Mouse (Mus musculus) MEL (cell line): ENCODE measurements around the gene Olfr231. TPM values are rescaled to one million over a fixed set of nuclear protein-coding genes. Genes with fewer than 3 reads are reported as not detected.
A peak's percentile ranks its signal among the peaks of the same experiment; 100 is the strongest.

ENCODE experiments used
- DNase-seq: peaks from one replicate; pipeline ENCODE4 v3.0.0; 2011; ENCODE audit warnings: low read depth, low spot score
- H3K27ac ChIP-seq: 2 replicates; pipeline ENCODE4 v1.5.1; 2012; ENCODE audit warnings: low read depth, mild to moderate bottlenecking, control low read depth, low read length, moderate library complexity; ENCODE audit not compliant: control insufficient read depth
- H3K27me3 ChIP-seq, 2 experiments: fragments of 150-350 bp in 1 of 2; sonication (generic) in 1 of 2; 2 replicates each; pipeline ENCODE4 v1.6.1; 2012; ENCODE audit warnings: low read length in 2 of 2, mild to moderate bottlenecking in 2 of 2, improper control_type of control experiment in 1 of 2, moderate library complexity in 1 of 2; ENCODE audit not compliant: insufficient read depth in 2 of 2, control insufficient read depth in 1 of 2
- H3K36me3 ChIP-seq, 2 experiments: 2 replicates each; pipeline ENCODE4 v1.6.1; 2012 to 2014; ENCODE audit warnings: low read length in 2 of 2, improper control_type of control experiment in 1 of 2, inconsistent platforms in 1 of 2, mild to moderate bottlenecking in 1 of 2; ENCODE audit not compliant: insufficient read depth in 2 of 2, control insufficient read depth in 1 of 2
- H3K4me1 ChIP-seq, 2 experiments: fragments of 150-350 bp in 1 of 2; sonication (generic) in 1 of 2; 2 replicates each; pipeline ENCODE4 v1.6.1; 2012; ENCODE audit warnings: low read length in 2 of 2, improper control_type of control experiment in 1 of 2, mild to moderate bottlenecking in 1 of 2; ENCODE audit not compliant: insufficient read depth in 2 of 2, control insufficient read depth in 1 of 2
- H3K4me3 ChIP-seq, 2 experiments: fragments of 150-350 bp in 1 of 2; sonication (generic) in 1 of 2; 2 replicates each; pipeline ENCODE4 v1.5.1; 2012; ENCODE audit warnings: low read depth in 2 of 2, low read length in 2 of 2, mild to moderate bottlenecking in 2 of 2, moderate library complexity in 2 of 2, control low read depth in 1 of 2, improper control_type of control experiment in 1 of 2; ENCODE audit not compliant: control insufficient read depth in 1 of 2, insufficient read depth in 1 of 2
- H3K79me2 ChIP-seq: 2 replicates; pipeline ENCODE4 v1.6.1; 2012; ENCODE audit warnings: mild to moderate bottlenecking, low read length, moderate library complexity; ENCODE audit not compliant: control insufficient read depth, poor library complexity, insufficient read depth
- H3K9ac ChIP-seq: 2 replicates; pipeline ENCODE4 v1.6.1; 2012; ENCODE audit warnings: low read depth, mild to moderate bottlenecking, control low read depth, low read length, moderate library complexity; ENCODE audit not compliant: control insufficient read depth, poor library complexity, severe bottlenecking
- H3K9me3 ChIP-seq: fragments of 150-350 bp; sonication (generic); replicated peaks from 2 replicates; pipeline ENCODE4 v1.6.1; 2012; ENCODE audit warnings: mild to moderate bottlenecking, low read length, improper control_type of control experiment, moderate library complexity; ENCODE audit not compliant: insufficient read depth
- BHLHE40 ChIP-seq: IDR thresholded peaks from 2 replicates; pipeline ENCODE4 v1.6.1; 2012; ENCODE audit warnings: low read depth, mild to moderate bottlenecking, inconsistent platforms, low read length, improper control_type of control experiment, borderline replicate concordance
- CTCF ChIP-seq, 3 experiments: IDR thresholded peaks in 2 of 3; conservative IDR thresholded peaks in 1 of 3; 2 replicates each; pipeline ENCODE4 v1.5.1; 2011 to 2012; ENCODE audit warnings: low read length in 3 of 3, low read depth in 2 of 3, mild to moderate bottlenecking in 2 of 3, improper control_type of control experiment in 1 of 3, inconsistent platforms in 1 of 3, mixed read lengths in 1 of 3, moderate library complexity in 1 of 3; ENCODE audit not compliant: control insufficient read depth in 1 of 3, insufficient read depth in 1 of 3, poor library complexity in 1 of 3, severe bottlenecking in 1 of 3
- ELF1 ChIP-seq: IDR thresholded peaks from 2 replicates; pipeline ENCODE4 v1.6.1; 2014; ENCODE audit warnings: low read depth, mild to moderate bottlenecking, inconsistent platforms, low read length, improper control_type of control experiment, moderate library complexity
- EP300 ChIP-seq, 2 experiments: IDR thresholded peaks; 2 replicates each; pipeline ENCODE4 v1.6.1; 2011; ENCODE audit warnings: improper control_type of control experiment in 2 of 2, low read length in 2 of 2, low read depth in 1 of 2, mild to moderate bottlenecking in 1 of 2
- JUND ChIP-seq: IDR thresholded peaks from 2 replicates; pipeline ENCODE4 v1.6.1; 2011; ENCODE audit warnings: low read depth, mild to moderate bottlenecking, improper control_type of control experiment, low read length
- KAT2A ChIP-seq: conservative IDR thresholded peaks from 2 replicates; pipeline ENCODE4 v1.6.1; 2012; ENCODE audit warnings: low read depth, low read length, improper control_type of control experiment, inconsistent platforms
- MAFK ChIP-seq: IDR thresholded peaks from 2 replicates; pipeline ENCODE4 v1.6.1; 2011; ENCODE audit warnings: low read depth, mild to moderate bottlenecking, low read length, improper control_type of control experiment, borderline replicate concordance
- MAX ChIP-seq: IDR thresholded peaks from 2 replicates; pipeline ENCODE4 v1.6.1; 2011; ENCODE audit warnings: low read length, improper control_type of control experiment
- MYB ChIP-seq: IDR thresholded peaks from 2 replicates; pipeline ENCODE4 v1.6.1; 2011; ENCODE audit warnings: mild to moderate bottlenecking, low read depth, low read length, improper control_type of control experiment
- NELFE ChIP-seq: IDR thresholded peaks from 2 replicates; pipeline ENCODE4 v1.6.1; 2011; ENCODE audit warnings: low read depth, low read length, improper control_type of control experiment
- NRF1 ChIP-seq: IDR thresholded peaks from 2 replicates; pipeline ENCODE4 v1.6.1; 2014; ENCODE audit warnings: low read depth, mild to moderate bottlenecking, inconsistent platforms, low read length, improper control_type of control experiment, moderate library complexity; ENCODE audit not compliant: poor library complexity, insufficient read depth, severe bottlenecking
- POLR2AphosphoS5 ChIP-seq: IDR thresholded peaks from 2 replicates; pipeline ENCODE4 v1.6.1; 2012; ENCODE audit warnings: low read depth, borderline replicate concordance, mild to moderate bottlenecking, inconsistent platforms, low read length, moderate library complexity, mixed read lengths
- RAD21 ChIP-seq: IDR thresholded peaks from 2 replicates; pipeline ENCODE4 v1.6.1; 2011; ENCODE audit warnings: mild to moderate bottlenecking, low read depth, low read length, improper control_type of control experiment
- SMC3 ChIP-seq: IDR thresholded peaks from 2 replicates; pipeline ENCODE4 v1.6.1; 2011; ENCODE audit warnings: low read depth, low read length, improper control_type of control experiment
- TAL1 ChIP-seq: IDR thresholded peaks from 2 replicates; pipeline ENCODE4 v1.6.1; 2012; ENCODE audit warnings: mild to moderate bottlenecking, inconsistent platforms, low read length, moderate library complexity, mixed read lengths
- TCF12 ChIP-seq: IDR thresholded peaks from 2 replicates; pipeline ENCODE4 v1.6.1; 2014; ENCODE audit warnings: low read depth, mild to moderate bottlenecking, inconsistent platforms, low read length, improper control_type of control experiment, moderate library complexity
- USF1 ChIP-seq: IDR thresholded peaks from 2 replicates; pipeline ENCODE4 v1.6.1; 2014; ENCODE audit warnings: low read depth, mild to moderate bottlenecking, inconsistent platforms, low read length, improper control_type of control experiment, moderate library complexity
- USF2 ChIP-seq, 2 experiments: IDR thresholded peaks; 2 replicates each; pipeline ENCODE4 v1.6.1; 2011 to 2012; ENCODE audit warnings: improper control_type of control experiment in 2 of 2, low read length in 2 of 2, borderline replicate concordance in 1 of 2, inconsistent platforms in 1 of 2, low read depth in 1 of 2, mild to moderate bottlenecking in 1 of 2; ENCODE audit not compliant: insufficient read depth in 1 of 2
- ZC3H11A ChIP-seq: IDR thresholded peaks from 2 replicates; pipeline ENCODE4 v1.6.1; 2012; ENCODE audit warnings: low read depth, mild to moderate bottlenecking, inconsistent platforms, low read length, improper control_type of control experiment
- ZKSCAN1 ChIP-seq: IDR thresholded peaks from 2 replicates; pipeline ENCODE4 v1.6.1; 2012; ENCODE audit warnings: low read depth, mild to moderate bottlenecking, inconsistent platforms, low read length, improper control_type of control experiment, moderate library complexity
- ZMIZ1 ChIP-seq: IDR thresholded peaks from 2 replicates; pipeline ENCODE4 v1.6.1; 2012; ENCODE audit warnings: low read depth, mild to moderate bottlenecking, inconsistent platforms, low read length, improper control_type of control experiment, moderate library complexity
- ZNF384 ChIP-seq: IDR thresholded peaks from 2 replicates; pipeline ENCODE4 v1.6.1; 2012; ENCODE audit warnings: low read depth, mild to moderate bottlenecking, inconsistent platforms, low read length, improper control_type of control experiment
- polyA plus RNA-seq, 2 experiments: library from polyadenylated mRNA; stranded (reverse) in 1 of 2; unstranded in 1 of 2; fragments of >175 nt in 1 of 2; fragments of >200 nt in 1 of 2; gene quantifications; 2 replicates each; pipeline versions ENCODE4 v1.2.1 to v1.2.4; 2012; ENCODE audit warnings: low replicate concordance in 2 of 2, low read depth in 1 of 2; ENCODE audit not compliant: insufficient read length in 2 of 2, insufficient read depth in 1 of 2, missing spikeins in 1 of 2
- total RNA-seq: library from RNA; depleted of rRNA; stranded (reverse); fragments of 300-350 nt; gene quantifications from 2 replicates; pipeline ENCODE4 v1.2.3, GENCODE M21; 2012; rRNA removed

The Olfr231 gene
- total RNA-seq (not detected in 2 replicates), polyA plus RNA-seq (not detected)

DNA sequence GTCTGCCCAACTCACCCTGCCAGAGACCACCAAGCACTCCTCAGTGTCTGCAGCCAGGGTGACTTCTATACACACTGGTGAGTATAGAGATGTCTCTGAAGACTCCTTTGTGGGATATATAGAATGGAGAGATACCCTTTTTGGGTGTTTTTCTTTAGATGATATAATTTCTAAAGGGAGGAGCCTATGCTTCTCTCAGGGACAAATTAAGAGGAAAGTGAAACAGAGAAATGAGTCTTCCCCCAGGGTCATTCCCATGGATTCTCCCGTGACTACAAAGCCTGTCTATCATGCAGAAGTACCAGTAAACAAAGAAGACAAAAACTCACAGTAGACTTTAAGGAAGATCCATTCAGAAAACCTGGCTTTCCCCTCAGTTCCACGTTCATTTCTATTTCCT, at the start of gene Olfr231:
TSS of gene Olfr231 (minus strand) at position 101 of the 400 bp plus-strand sequence.
- Histone ChIP-seq H3K79me2 (no peaks in the 10 kb centered on the region), H3K4me1 (no peaks in the 10 kb centered on the region), H3K36me3 (no peaks in the 10 kb centered on the region), H3K4me3 (no peak within 1 kb of the TSS), H3K27ac (no peak within 1 kb of the TSS), H3K9ac (no peak within 1 kb of the TSS), H3K9me3 (no peaks in the 10 kb centered on the region), H3K27me3 (no peaks in the 10 kb centered on the region; a peak in 2 of 4 replicates)
- TF ChIP-seq SMC3 = no peak
- no peak for TF ChIP-seq ZMIZ1
- TF ChIP-seq TCF12 = no peak
- TF ChIP-seq POLR2AphosphoS5 = no peak
- TF ChIP-seq MAX = no peak
- no peak for TF ChIP-seq ELF1
- no peak for TF ChIP-seq NRF1
- TF ChIP-seq MYB = no peak
- no peak for TF ChIP-seq ZKSCAN1
- no peak for TF ChIP-seq EP300 (IDR thresholded peaks at IDR 0.05; ENCODE audit: low read depth in 1 of 2, low read length in 2 of 2)
- no peak for TF ChIP-seq ZNF384
- no peak for TF ChIP-seq RAD21
- no peak for TF ChIP-seq KAT2A
- no peak for TF ChIP-seq BHLHE40
- TF ChIP-seq NELFE = no peak
- no peak for TF ChIP-seq USF1
- TF ChIP-seq USF2 (IDR thresholded peaks at IDR 0.05; ENCODE audit: borderline replicate concordance in 1 of 2, insufficient read depth in 1 of 2, low read depth in 1 of 2, low read length in 2 of 2) = no peak
- no peak for TF ChIP-seq MAFK
- no peak for TF ChIP-seq TAL1
- DNase-seq = no peak

DNA sequence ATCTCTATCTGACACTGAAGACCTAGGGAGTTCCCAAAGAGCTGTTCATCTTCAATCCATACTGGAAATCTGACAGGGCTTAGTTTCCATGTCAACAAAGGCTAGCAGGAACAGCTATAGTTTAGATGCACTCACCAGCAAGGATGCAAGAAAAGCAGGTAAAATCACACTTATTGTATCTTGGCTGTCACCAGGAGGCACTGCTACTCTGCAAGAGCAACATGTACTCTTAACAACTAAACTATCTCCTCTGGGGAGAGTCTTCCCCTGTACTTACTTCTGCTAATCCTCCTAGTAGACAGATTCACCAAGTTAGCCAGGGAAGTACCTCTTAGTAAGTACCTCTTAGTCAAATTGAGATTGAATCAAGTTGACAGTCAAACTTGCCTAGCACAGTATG, 48.1 kb upstream of the Olfr231 start:
- H3K9me3 ChIP-seq = no peaks in the 10 kb centered on the region
- peaks cover 7% of the 10 kb centered on the region in 2 experiments for H3K4me1 ChIP-seq
- H3K79me2 ChIP-seq = peaks cover 1% of the 10 kb centered on the region; the same call in 1 of the 2 replicates
- H3K27ac ChIP-seq = no peak overlapping the region
- no peaks in the 10 kb centered on the region for H3K27me3 ChIP-seq
- TF ChIP-seq JUND (no peak), MAFK (no peak), ZC3H11A (peak; percentile 81), ZNF384 (peak; percentile 41; the same call in 1 of the 2 replicates), CTCF (IDR thresholded peaks at IDR 0.05 in 2 of 3, conservative IDR thresholded peaks at IDR 0.05 in 1 of 3; ENCODE audit: control insufficient read depth in 1 of 3, insufficient read depth in 1 of 3, low read depth in 2 of 3, low read length in 3 of 3, poor library complexity in 1 of 3, severe bottlenecking in 1 of 3) (peak; percentile 42 to 66 (median 64)), RAD21 (peak; percentile 76), SMC3 (peak; percentile 84)
- TF ChIP-seq, all 39 proteins: peak for 5
- H3K4me3 ChIP-seq = no peak overlapping the region
- H3K36me3 ChIP-seq = peaks cover 0 to 11% of the 10 kb centered on the region in 2 experiments; a peak in 2 of 4 replicates
- DNase-seq = peak; percentile 83
- H3K9ac ChIP-seq = no peak overlapping the region
